ENCODE assay signal across 5 mouse cellular contexts in genomic region chr2:177898171-177898570, GRCm38 (mm10). TPM values are rescaled to one million over a fixed set of nuclear protein-coding genes. Genes with fewer than 3 reads are reported as not detected.
DNase-seq lines count a peak whose midpoint lies in the region.
"Had no signal": no experiment of that assay in that cellular context is flagged by ENCODE, and none has a peak within 500 bp of the region (broad histone marks: within the 10 kb centered on the region; RNA-seq: fewer than 3 reads in every experiment).

No protein-coding gene starts in this region.

- peak; percentile 9 to 53 for DNase-seq in adrenal gland, adult (ENCODE audit: inconsistent age in 2 of 2, low spot score in 1 of 2)
- peak; percentile 5 for DNase-seq in adrenal gland, adult 2 months
- DNase-seq in heart, adult 11 months: peak; percentile 89

RNA-seq across cellular contexts. Expression of gene Gm14327, which starts 1.3 kb away (rescaled TPM):
- 1 to 10 TPM; 3.0 to 6.6 TPM for total RNA-seq in adrenal gland, adult 2 months (2021)
- polyA plus RNA-seq in adrenal gland, adult 2 months (2012; rRNA removed): 0.11 and 0.16 TPM in 2 replicates
- total RNA-seq: MEL had no signal
- polyA plus RNA-seq: G1E had no signal

RNA-seq across cellular contexts. Expression of gene Zfp972, which starts 27.2 kb away (rescaled TPM):
- total RNA-seq in adrenal gland, adult 2 months (2021): 1 to 10 TPM; 2.5 to 2.9 TPM
- not detected in 2 replicates for polyA plus RNA-seq in adrenal gland, adult 2 months (2012; rRNA removed)

RNA-seq across cellular contexts. Expression of gene Gm14325, which starts 58.0 kb away (rescaled TPM):
- total RNA-seq in adrenal gland, adult 2 months (2021): 100 to 1,000 TPM; 143 to 149 TPM
- polyA plus RNA-seq in adrenal gland, adult 2 months (2012; rRNA removed): 0.54 and 1.5 TPM in 2 replicates

RNA-seq across cellular contexts. Expression of gene Gm14326, which starts 58.9 kb away (rescaled TPM):
- total RNA-seq in adrenal gland, adult 2 months (2021): 10 to 100 TPM; 29.6 to 31.1 TPM
- polyA plus RNA-seq in adrenal gland, adult 2 months (2012; rRNA removed): 0.46 and 0.89 TPM in 2 replicates

Comparison
In these comparisons a context has a peak if more than half of its experiments do, and no peak if none do; other contexts are left out.
1. DNase-seq: peak in every context shown above with its lines; median percentile 89 in heart, adult 11 months; 31 in adrenal gland, adult; 5 in adrenal gland, adult 2 months.